Mouse (Mus musculus) heart, embryonic 13.5 days (tissue): ENCODE measurements around the gene Akr1c13. TPM values are rescaled to one million over a fixed set of nuclear protein-coding genes. Genes with fewer than 3 reads are reported as not detected.
"Not testable (repeated sequence)": the region's sequence is repeated elsewhere in the genome, so short reads cannot be mapped to it uniquely, and the experiment has no call there.

Experiments used
- ATAC-seq: fragments of 200-750 bp; cut with Nextera tagmentation; 2 replicates; pipeline ENCODE4 v1.8.0; 2017; ENCODE audit warnings: moderate TSS enrichment; ENCODE audit not compliant: insufficient number of reproducible peaks, low FRiP score, low TSS enrichment; ENCODE audit errors: extremely low read depth
- H3K27ac ChIP-seq: fragments of 300-500 bp; sonication (generic); replicated peaks from 2 replicates; pipeline ENCODE4 v1.5.1; 2015; ENCODE audit warnings: moderate library complexity, mild to moderate bottlenecking, inconsistent platforms
- H3K27me3 ChIP-seq: fragments of 300-500 bp; sonication (generic); replicated peaks from 2 replicates; pipeline ENCODE4 v1.6.1; 2015; ENCODE audit warnings: mild to moderate bottlenecking, inconsistent platforms
- H3K36me3 ChIP-seq: fragments of 300-500 bp; sonication (generic); 2 replicates; pipeline ENCODE4 v1.6.1; 2015; ENCODE audit warnings: mild to moderate bottlenecking, inconsistent platforms
- H3K4me1 ChIP-seq: fragments of 300-500 bp; sonication (generic); 2 replicates; pipeline ENCODE4 v1.6.1; 2015; ENCODE audit warnings: inconsistent platforms
- H3K4me2 ChIP-seq: fragments of 300-500 bp; sonication (generic); 2 replicates; pipeline ENCODE4 v1.6.1; 2015; ENCODE audit warnings: inconsistent platforms, mild to moderate bottlenecking, moderate library complexity
- H3K4me3 ChIP-seq: fragments of 300-500 bp; sonication (generic); 2 replicates; pipeline ENCODE4 v1.5.1; 2015; ENCODE audit warnings: moderate library complexity, mild to moderate bottlenecking, inconsistent platforms
- H3K9ac ChIP-seq: fragments of 300-500 bp; sonication (generic); 2 replicates; pipeline ENCODE4 v1.6.1; 2015; ENCODE audit warnings: inconsistent platforms, mild to moderate bottlenecking, moderate library complexity
- H3K9me3 ChIP-seq: fragments of 300-500 bp; sonication (generic); 2 replicates; pipeline ENCODE4 v1.6.1; 2016; ENCODE audit warnings: inconsistent platforms
- WGBS: fragments of 180-500 bp; shearing (Covaris S2); methylation state at CpG from one replicate; pipeline ENCODE4 v1.1.7; 2015; ENCODE audit warnings: mixed read lengths; 5-methylcytosine and 5-hydroxymethylcytosine counted together
- polyA plus RNA-seq: library from polyadenylated mRNA; unstranded; fragments of >200 nt; fragmentation: Nextera tagmentation; extraction: Ambion mirVana; gene quantifications from 2 replicates; pipeline ENCODE4 v1.2.1, GENCODE M21; 2015

The Akr1c13 gene
- polyA plus RNA-seq, 1 experiment from 2014 or later = 3.0 TPM

DNA sequence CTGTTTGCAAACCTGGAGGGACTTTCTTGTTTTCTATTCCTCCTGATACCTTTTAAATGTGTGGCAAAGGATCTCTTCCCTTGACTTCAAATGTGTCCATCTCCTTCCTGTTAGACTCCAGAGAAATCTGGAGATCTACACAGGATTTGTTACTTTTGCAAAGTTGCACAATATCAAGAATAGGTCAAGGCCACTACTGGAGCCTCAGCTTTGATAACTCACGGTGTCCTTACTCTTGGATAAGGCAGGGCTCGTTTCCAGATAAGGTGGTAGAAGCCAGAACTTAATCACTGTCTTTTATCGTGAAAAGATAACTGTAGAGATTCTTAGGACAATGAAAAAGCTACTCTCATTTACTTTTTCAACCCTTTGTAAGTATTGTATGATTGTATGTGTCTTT is 1.6 kb downstream of the Akr1c13 start:
- H3K4me1 ChIP-seq = no peaks in the 10 kb centered on the region
- no peak overlapping the region for H3K4me2 ChIP-seq
- ATAC-seq = no peak
- H3K9me3 ChIP-seq = no peaks in the 10 kb centered on the region
- 34% methylated on average over 3 of the region's 3 CpGs for WGBS
- no peaks in the 10 kb centered on the region for H3K36me3 ChIP-seq
- no peak overlapping the region for H3K9ac ChIP-seq
- H3K27ac ChIP-seq = no peak overlapping the region
- H3K4me3 ChIP-seq = no peak overlapping the region
- no peaks in the 10 kb centered on the region for H3K27me3 ChIP-seq

GRCm38 (mm10) chr13:4206147-4206903 is 15.4 kb downstream of the Akr1c13 start:
- Histone ChIP-seq H3K4me3 (no peak overlapping the region), H3K27ac (no peak overlapping the region), H3K4me2 (no peak overlapping the region), H3K9me3 (no peaks in the 10 kb centered on the region), H3K36me3 (no peaks in the 10 kb centered on the region), H3K4me1 (no peaks in the 10 kb centered on the region), H3K27me3 (no peaks in the 10 kb centered on the region), H3K9ac (no peak overlapping the region)
- 29% methylated on average over 1 of the region's 1 CpGs for WGBS
- no peak for ATAC-seq

DNA sequence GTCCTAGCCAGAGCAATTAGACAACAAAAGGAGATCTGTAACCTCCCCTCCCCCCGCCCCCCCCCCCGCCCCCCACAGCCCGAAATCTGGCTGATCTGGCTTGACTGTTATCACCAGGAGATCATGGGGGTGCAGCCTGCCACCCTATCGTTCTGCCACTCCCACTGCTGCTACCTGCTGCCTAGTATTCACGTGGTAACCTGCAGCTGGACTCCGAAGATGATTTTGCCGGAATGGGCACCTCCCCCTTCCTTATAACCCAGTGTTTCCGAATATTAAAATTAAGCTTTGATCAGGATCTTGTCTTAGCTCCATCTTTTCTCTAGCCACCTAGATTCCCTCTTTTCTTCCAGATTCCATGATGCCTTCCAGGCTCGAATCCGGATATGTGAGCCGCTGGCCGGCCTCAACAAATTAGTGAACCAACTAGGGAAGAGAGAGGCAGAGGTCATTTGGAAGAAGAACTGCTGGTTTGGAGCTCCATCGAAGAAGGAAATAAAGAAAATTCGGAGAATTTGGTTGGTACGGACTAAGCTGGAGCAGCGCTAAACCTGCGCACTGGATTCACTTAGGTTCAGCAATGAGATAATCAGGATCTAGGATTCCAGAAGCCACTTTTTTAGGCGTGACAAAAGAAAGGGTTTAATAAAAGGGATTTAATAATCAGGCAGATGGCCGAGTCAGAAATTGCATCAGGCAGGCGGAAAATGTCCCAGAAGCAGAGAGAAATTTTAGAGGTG is 20.8 kb downstream of the Akr1c13 start:
- H3K27ac ChIP-seq = no peak overlapping the region
- WGBS = 62% methylated on average over 18 of the region's 20 CpGs
- no peaks in the 10 kb centered on the region for H3K4me1 ChIP-seq
- no peak overlapping the region for H3K4me2 ChIP-seq
- H3K4me3 ChIP-seq = no peak overlapping the region
- no peak overlapping the region for H3K9ac ChIP-seq
- ATAC-seq = no peak
- H3K27me3 ChIP-seq = no peaks in the 10 kb centered on the region
- 0 out of 2 replicates have a peak, but pooled peaks cover 4% of the 10 kb centered on the region for H3K9me3 ChIP-seq
- H3K36me3 ChIP-seq = no peaks in the 10 kb centered on the region

DNA sequence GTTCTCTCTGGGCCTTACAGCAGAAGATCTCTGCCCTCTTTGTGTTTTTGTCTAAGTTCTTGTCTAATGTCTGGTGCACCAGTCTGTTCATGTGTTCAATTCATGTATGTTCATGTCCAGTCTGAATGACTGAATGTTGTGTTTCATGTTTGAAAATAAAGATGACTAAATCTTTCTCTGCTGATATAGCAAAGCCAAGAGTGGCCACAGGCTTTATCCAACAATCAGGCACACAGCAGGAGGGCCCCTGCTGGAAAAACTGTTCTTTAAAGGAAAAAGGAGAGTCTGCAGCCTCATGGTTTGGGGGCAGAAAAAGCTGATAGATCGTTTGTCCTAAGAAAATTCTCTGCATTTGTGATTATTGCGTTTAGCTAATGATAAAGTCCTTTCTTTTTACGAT is 21.4 kb downstream of the Akr1c13 start:
- H3K27ac ChIP-seq = no peak overlapping the region
- H3K4me1 ChIP-seq = no peaks in the 10 kb centered on the region
- no peaks in the 10 kb centered on the region for H3K27me3 ChIP-seq
- WGBS = 55% methylated on average over 3 of the region's 3 CpGs
- no peak overlapping the region for H3K9ac ChIP-seq
- H3K4me3 ChIP-seq = no peak overlapping the region
- H3K36me3 ChIP-seq = no peaks in the 10 kb centered on the region
- ATAC-seq = no peak
- H3K9me3 ChIP-seq = 0 out of 2 replicates have a peak, but pooled peaks cover 4% of the 10 kb centered on the region
- no peak overlapping the region for H3K4me2 ChIP-seq

- not testable (repeated sequence) for H3K27me3 ChIP-seq, H3K27ac ChIP-seq, H3K4me3 ChIP-seq, H3K9me3 ChIP-seq, H3K9ac ChIP-seq, H3K4me2 ChIP-seq, H3K4me1 ChIP-seq, ATAC-seq, H3K36me3 ChIP-seq
- 74% methylated on average over 1 of the region's 1 CpGs for WGBS
Observed at GRCm38 (mm10) chr13:4215496-4215895, 24.5 kb downstream of the Akr1c13 start.

GRCm38 (mm10) chr13:4228441-4228840 is 37.5 kb downstream of the Akr1c13 start, which contains the start of gene Akr1c19:
Gene Akr1c19 (plus strand): TSS chr13:4228700.
- no peak within 1 kb of the TSS for H3K4me2 ChIP-seq
- WGBS = 54% methylated on average over 1 of the region's 1 CpGs
- ATAC-seq = no peak

DNA sequence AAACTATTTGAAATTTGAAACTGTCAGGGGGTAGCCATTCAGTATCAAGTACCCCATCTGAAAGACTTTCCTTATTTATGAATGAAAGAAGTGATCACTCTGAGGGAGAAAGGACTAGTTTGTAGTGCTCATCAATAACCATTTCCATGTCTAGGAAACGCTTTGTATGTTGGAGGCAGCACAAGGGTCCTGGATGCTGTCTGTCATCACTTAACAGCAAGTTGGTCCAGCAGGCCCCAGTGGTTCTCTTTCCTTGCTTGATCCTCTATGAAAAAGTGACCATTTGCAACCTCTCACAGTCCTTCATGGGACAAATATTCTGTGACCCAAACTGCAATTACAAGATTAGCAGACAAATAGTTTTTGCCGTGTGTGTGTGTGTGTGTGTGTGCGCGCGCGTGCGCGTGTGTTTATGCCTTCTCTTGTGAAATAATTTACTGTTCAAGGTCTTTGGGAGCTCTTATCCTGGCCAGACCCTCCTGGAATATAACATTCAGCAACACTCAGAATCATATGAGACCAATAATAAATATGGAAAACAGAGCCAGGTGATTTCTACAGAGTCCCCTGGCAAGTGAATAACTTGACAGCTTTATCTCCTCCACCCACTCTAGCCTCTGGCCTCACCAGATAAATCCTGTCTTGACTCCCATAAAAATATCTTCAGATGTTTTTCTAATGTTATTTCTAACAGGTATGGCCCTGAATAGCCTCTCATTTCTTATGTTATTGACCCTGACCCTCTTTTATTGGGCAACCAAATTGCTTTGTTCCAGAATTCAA is 40.1 kb downstream of the Akr1c13 start:
- Histone ChIP-seq H3K9me3 (no peaks in the 10 kb centered on the region), H3K4me3 (no peak overlapping the region), H3K36me3 (no peaks in the 10 kb centered on the region), H3K4me2 (no peak overlapping the region), H3K27me3 (no peaks in the 10 kb centered on the region), H3K9ac (no peak overlapping the region), H3K4me1 (peaks cover 16% of the 10 kb centered on the region), H3K27ac (no peak overlapping the region)
- ATAC-seq = no peak
- 76% methylated on average over 8 of the region's 8 CpGs for WGBS

More at GRCm38 (mm10) chr13:4228441-4228840, 37.5 kb downstream of the Akr1c13 start, which contains the start of gene Akr1c19:
- H3K36me3 ChIP-seq = no peaks in the 10 kb centered on the region
- H3K9me3 ChIP-seq = no peaks in the 10 kb centered on the region
- no peak within 1 kb of the TSS for H3K9ac ChIP-seq
- H3K27ac ChIP-seq = no peak within 1 kb of the TSS
- H3K4me1 ChIP-seq = peaks cover 16% of the 10 kb centered on the region
- H3K4me3 ChIP-seq = no peak within 1 kb of the TSS
- no peaks in the 10 kb centered on the region for H3K27me3 ChIP-seq

- WGBS = 64% methylated on average over 1 of the region's 1 CpGs
- no peak overlapping the region for H3K27ac ChIP-seq
- no peak overlapping the region for H3K9ac ChIP-seq
- H3K4me1 ChIP-seq = peaks cover 16% of the 10 kb centered on the region
- no peaks in the 10 kb centered on the region for H3K9me3 ChIP-seq
- no peaks in the 10 kb centered on the region for H3K27me3 ChIP-seq
- ATAC-seq = no peak
- H3K4me2 ChIP-seq = no peak overlapping the region
- no peak overlapping the region for H3K4me3 ChIP-seq
- H3K36me3 ChIP-seq = no peaks in the 10 kb centered on the region
Observed at GRCm38 (mm10) chr13:4233135-4233534, 42.2 kb downstream of the Akr1c13 start.

- ATAC-seq = no peak
- no peak overlapping the region for H3K4me3 ChIP-seq
- H3K4me2 ChIP-seq = no peak overlapping the region
- peaks cover 16% of the 10 kb centered on the region for H3K4me1 ChIP-seq
- H3K27me3 ChIP-seq = no peaks in the 10 kb centered on the region
- no peaks in the 10 kb centered on the region for H3K9me3 ChIP-seq
- no peaks in the 10 kb centered on the region for H3K36me3 ChIP-seq
- H3K9ac ChIP-seq = no peak overlapping the region
- H3K27ac ChIP-seq = no peak overlapping the region
- 61% methylated on average over 3 of the region's 3 CpGs for WGBS
Observed at GRCm38 (mm10) chr13:4233536-4234172, 42.7 kb downstream of the Akr1c13 start.

DNA sequence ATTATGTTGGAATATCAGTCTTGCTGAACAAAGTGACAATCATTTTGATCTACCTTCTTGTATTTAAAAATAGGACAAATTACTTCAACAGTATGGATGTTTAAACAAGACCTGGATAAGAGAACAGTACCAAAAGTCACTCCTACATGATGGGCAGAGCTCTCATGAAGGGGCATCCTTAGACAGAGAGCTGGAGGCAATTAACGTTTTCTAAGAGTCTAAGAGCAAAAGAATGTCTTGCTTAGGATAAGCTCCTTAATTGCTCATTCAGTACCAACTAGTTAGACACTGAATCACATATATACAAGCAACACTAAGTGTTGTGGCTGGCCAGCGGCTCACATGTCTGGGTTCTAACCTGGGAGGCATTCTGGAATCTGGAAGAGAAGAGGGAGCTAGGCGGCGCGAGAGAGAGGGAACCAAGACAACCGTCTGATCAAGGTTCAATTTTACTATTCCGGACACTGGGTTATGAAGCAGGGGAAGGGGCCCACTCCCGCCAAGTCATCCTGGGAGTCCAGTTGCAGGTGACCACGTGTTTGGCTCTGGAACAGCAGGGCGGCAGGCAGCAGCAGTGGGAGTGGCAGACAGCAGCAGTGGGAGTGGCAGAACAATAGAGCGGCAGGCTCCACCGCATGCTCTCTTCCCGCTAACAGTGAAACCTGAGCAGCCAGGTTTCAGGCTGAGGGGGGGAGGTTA is 54.1 kb downstream of the Akr1c13 start:
- Histone ChIP-seq H3K4me1 (no peaks in the 10 kb centered on the region), H3K27ac (no peak overlapping the region), H3K9me3 (no peaks in the 10 kb centered on the region), H3K27me3 (no peaks in the 10 kb centered on the region), H3K9ac (peak overlapping the region; percentile 48), H3K4me3 (peak overlapping the region; percentile 44), H3K4me2 (peak overlapping the region; percentile 71), H3K36me3 (no peaks in the 10 kb centered on the region)
- whole genome bisulfite sequencing = 3% methylated on average over 13 of the region's 13 CpGs
- ATAC-seq = no peak; the same call in 1 of the 2 replicates
